ENCODE assay signal across 13 mouse cellular contexts in the genomic region with DNA sequence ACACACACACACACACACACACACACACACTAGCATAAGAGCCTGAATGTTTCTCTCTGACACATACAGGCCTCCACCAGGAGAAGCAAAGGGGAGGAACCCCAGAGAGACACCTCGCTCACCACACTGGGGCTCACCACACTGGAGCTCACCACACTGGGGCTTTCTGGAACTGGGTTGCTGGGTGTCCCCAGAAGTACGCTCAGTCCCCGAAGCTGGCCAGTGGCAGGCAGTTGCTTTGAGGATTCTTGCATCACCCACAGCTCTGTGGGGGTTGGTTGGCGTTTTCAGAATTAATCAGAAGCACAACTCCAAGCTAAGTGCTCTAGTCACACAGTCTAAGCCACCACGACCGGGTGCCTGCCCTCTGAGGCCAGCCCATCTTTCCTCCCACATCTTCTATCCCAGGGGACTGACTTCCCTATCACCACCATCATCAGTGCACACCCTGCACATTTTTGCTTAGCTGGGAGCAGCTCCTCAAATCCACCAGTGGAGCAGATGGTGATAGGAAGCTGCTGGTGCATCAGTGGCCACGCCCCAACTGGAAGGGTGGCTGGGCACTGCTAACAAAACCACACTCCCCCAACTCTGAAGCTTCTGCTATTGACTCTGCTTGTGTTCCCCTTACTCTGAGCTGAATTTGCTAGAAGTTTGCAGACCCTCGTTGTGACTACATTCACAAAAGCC. TPM values are rescaled to one million over a fixed set of nuclear protein-coding genes. Genes with fewer than 3 reads are reported as not detected.
DNase-seq lines count a peak whose midpoint lies in the region; ATAC-seq lines count a peak whose summit lies in the region.
"Had no signal": no experiment of that assay in that cellular context is flagged by ENCODE, and none has a peak within 500 bp of the region (broad histone marks: within the 10 kb centered on the region; RNA-seq: fewer than 3 reads in every experiment).

No protein-coding gene starts in this region.

- peak; percentile 90 for DNase-seq in 416B (ENCODE audit: low read depth)
- no peak for DNase-seq in cerebellum, adult 11 months
- DNase-seq in c-Kit-positive CD71-positive TER-119-positive erythroid progenitor cells, embryonic 14.5 days (ENCODE audit: low spot score), result no peak
- DNase-seq: adrenal gland, postnatal 10 days; gastrocnemius, postnatal 14 days; lung, embryonic 14.5 days had no signal

- no peak overlapping the region for H3K4me2 ChIP-seq in forebrain, embryonic 12.5 days
- H3K4me2 ChIP-seq: forebrain, embryonic 13.5 days; lung, embryonic 14.5 days; midbrain, embryonic 12.5 days had no signal

- peak; percentile 20 for ATAC-seq in CD4-positive, CD25-positive, alpha-beta regulatory T cell, adult 4 months
- ATAC-seq in hematopoietic stem cell, adult 5-6 weeks (replicated peaks in 1 of 2; ENCODE audit: insufficient read depth in 1 of 2, low FRiP score in 2 of 2, low TSS enrichment in 1 of 2, low read depth in 1 of 2, poor library complexity in 2 of 2, severe bottlenecking in 2 of 2), result peak; percentile 51 to 61
- ATAC-seq in megakaryocyte, adult 5-6 weeks (ENCODE audit: poor library complexity, severe bottlenecking), result peak; percentile 66
- ATAC-seq in forebrain, embryonic 12.5 days (ENCODE audit: low FRiP score), result no peak
- ATAC-seq: forebrain, embryonic 13.5 days had no signal

- no peak overlapping the region for H3K4me3 ChIP-seq in forebrain, embryonic 12.5 days (replicated peaks)
- H3K4me3 ChIP-seq: forebrain, embryonic 13.5 days; midbrain, embryonic 12.5 days had no signal

- H3K27me3 ChIP-seq in forebrain, embryonic 12.5 days, result no peaks in the 10 kb centered on the region
- H3K27me3 ChIP-seq: forebrain, embryonic 13.5 days; midbrain, embryonic 12.5 days had no signal

- H3K4me1 ChIP-seq in forebrain, embryonic 12.5 days, result no peaks in the 10 kb centered on the region
- H3K4me1 ChIP-seq: midbrain, embryonic 12.5 days had no signal

- H3K9me3 ChIP-seq in forebrain, embryonic 12.5 days, result no peaks in the 10 kb centered on the region
- H3K9me3 ChIP-seq: forebrain, embryonic 13.5 days; midbrain, embryonic 12.5 days had no signal

- H3K9ac ChIP-seq in forebrain, embryonic 12.5 days, result no peak overlapping the region
- H3K9ac ChIP-seq: forebrain, embryonic 13.5 days; lung, embryonic 14.5 days; midbrain, embryonic 12.5 days had no signal

- no peaks in the 10 kb centered on the region for H3K36me3 ChIP-seq in forebrain, embryonic 12.5 days (replicated peaks)
- H3K36me3 ChIP-seq: midbrain, embryonic 12.5 days had no signal

- no peak overlapping the region for H3K27ac ChIP-seq in forebrain, embryonic 12.5 days
- H3K27ac ChIP-seq: forebrain, embryonic 13.5 days; kidney, postnatal 0 days; midbrain, embryonic 12.5 days had no signal

- 84% methylated on average over 8 of the region's 8 CpGs for WGBS in forebrain, embryonic 12.5 days

RNA-seq across cellular contexts. Expression of a gene that starts 51.5 kb away (rescaled TPM):
- 10 to 100 TPM; 36.3 to 38.2 TPM for polyA plus RNA-seq in CD4-positive, CD25-positive, alpha-beta regulatory T cell, adult 4 months (2017; shearing (Covaris generic))
- 106 and 117 TPM in 2 replicates for total RNA-seq in hematopoietic stem cell, adult 5-6 weeks (2017)
- 86.4 and 88.1 TPM in 2 replicates for total RNA-seq in megakaryocyte, adult 5-6 weeks (2015)
- 83.6 and 93.5 TPM in 2 replicates for total RNA-seq in megakaryocyte, adult 5-6 weeks (2017)
- 1.1 and 1.3 TPM in 2 replicates for polyA plus RNA-seq in forebrain, embryonic 12.5 days (2016; fragmentation: Nextera tagmentation; extraction: Ambion mirVana)
